Mouse (Mus musculus) embryonic facial prominence, embryonic 14.5 days (tissue): ENCODE measurements at regions not wholly inside any gene's neighbourhood (a gene's known extent, or its start where the extent isn't known, plus 50 kb on each side); places are given as distances from the start of the nearest gene placed in this dataset.

Experiments used
- ATAC-seq: fragments of 200-750 bp; cut with Nextera tagmentation; 2 replicates; pipeline ENCODE4 v1.8.0; 2017; ENCODE audit warnings: low read depth, moderate number of reproducible peaks, moderate TSS enrichment
- DNase-seq: peaks from one replicate; pipeline ENCODE4 v3.0.0-alpha.2; 2015; ENCODE audit warnings: low spot score
- H3K27ac ChIP-seq: fragments of 300-500 bp; sonication (generic); replicated peaks from 2 replicates; pipeline ENCODE4 v1.5.1; 2014; ENCODE audit warnings: low read depth, mild to moderate bottlenecking, low read length, moderate library complexity
- H3K27me3 ChIP-seq: fragments of 300-500 bp; sonication (generic); replicated peaks from 2 replicates; pipeline ENCODE4 v1.6.1; 2014; ENCODE audit warnings: low read length; ENCODE audit not compliant: control insufficient read depth, insufficient read depth
- H3K36me3 ChIP-seq: fragments of 300-500 bp; sonication (generic); 2 replicates; pipeline ENCODE4 v1.6.1; 2014; ENCODE audit warnings: low read length, mixed read lengths; ENCODE audit not compliant: control insufficient read depth, insufficient read depth
- H3K4me1 ChIP-seq: fragments of 300-500 bp; sonication (generic); 2 replicates; pipeline ENCODE4 v1.6.1; 2014; ENCODE audit warnings: antibody characterized with exemption, low read length; ENCODE audit not compliant: control insufficient read depth, insufficient read depth
- H3K4me2 ChIP-seq: fragments of 300-500 bp; sonication (generic); 2 replicates; pipeline ENCODE4 v1.6.1; 2014; ENCODE audit warnings: low read depth, mild to moderate bottlenecking, low read length, moderate library complexity, mixed read lengths
- H3K4me3 ChIP-seq: fragments of 300-500 bp; sonication (generic); 2 replicates; pipeline ENCODE4 v1.5.1; 2014; ENCODE audit warnings: low read depth, mild to moderate bottlenecking, low read length
- H3K9ac ChIP-seq: fragments of 300-500 bp; sonication (generic); 2 replicates; pipeline ENCODE4 v1.6.1; 2014; ENCODE audit warnings: low read depth, mild to moderate bottlenecking, low read length, moderate library complexity, mixed read lengths
- H3K9me3 ChIP-seq: fragments of 300-500 bp; sonication (generic); 2 replicates; pipeline ENCODE4 v1.6.1; 2016; ENCODE audit warnings: low read length; ENCODE audit not compliant: control insufficient read depth
- WGBS: fragments of 180-500 bp; shearing (Covaris S2); extraction: QIAGEN DNeasy Blood & Tissue Kit; methylation state at CpG from one replicate; pipeline ENCODE4 v1.1.7; 2014; 5-methylcytosine and 5-hydroxymethylcytosine counted together

- DNase-seq (peak; percentile 12), ATAC-seq (no peak)
- no peak overlapping the region for H3K27ac ChIP-seq
- no peaks in the 10 kb centered on the region for H3K4me1 ChIP-seq
- no peak overlapping the region for H3K9ac ChIP-seq
- WGBS = 6% methylated on average over 3 of the region's 3 CpGs
- no peaks in the 10 kb centered on the region for H3K9me3 ChIP-seq
- no peaks in the 10 kb centered on the region for H3K27me3 ChIP-seq
- H3K4me2 ChIP-seq = no peak overlapping the region
- H3K36me3 ChIP-seq = no peaks in the 10 kb centered on the region
- no peak overlapping the region for H3K4me3 ChIP-seq
Observed at GRCm38 (mm10) chr12:9898420-9898819, 328.5 kb downstream of the Osr1 start.

DNA sequence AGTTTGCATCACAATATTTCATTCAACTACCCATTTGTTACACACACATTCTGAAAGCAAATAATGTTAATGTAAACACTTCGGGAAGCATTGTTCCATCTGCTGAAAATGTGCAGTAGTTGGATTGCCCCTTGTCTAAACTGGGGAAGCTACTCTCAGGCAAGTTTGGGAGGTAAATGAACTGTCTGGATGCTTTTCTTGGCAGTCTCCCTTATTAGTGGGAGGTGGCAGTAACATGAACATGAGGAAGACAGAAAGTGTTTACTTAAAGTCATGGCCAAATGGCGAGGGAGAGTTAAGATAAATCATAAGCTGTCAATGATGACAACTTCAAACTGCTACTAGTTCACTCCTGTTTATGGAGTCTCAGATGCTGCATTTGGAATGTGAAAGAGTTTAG is 332.0 kb downstream of the Osr1 start:
- H3K36me3 ChIP-seq = no peaks in the 10 kb centered on the region
- H3K4me3 ChIP-seq = no peak overlapping the region
- no peak overlapping the region for H3K27ac ChIP-seq
- 63% methylated on average over 2 of the region's 2 CpGs for WGBS
- DNase-seq (no peak), ATAC-seq (no peak)
- no peaks in the 10 kb centered on the region for H3K27me3 ChIP-seq
- no peak overlapping the region for H3K4me2 ChIP-seq
- no peaks in the 10 kb centered on the region for H3K4me1 ChIP-seq
- H3K9me3 ChIP-seq = no peaks in the 10 kb centered on the region
- H3K9ac ChIP-seq = no peak overlapping the region

- DNase-seq (no peak), ATAC-seq (no peak)
- WGBS = 57% methylated on average over 2 of the region's 2 CpGs
Observed at GRCm38 (mm10) chr12:9903702-9904231, 333.9 kb downstream of the Osr1 start.

GRCm38 (mm10) chr12:9912333-9912732 is 342.4 kb downstream of the Osr1 start:
- H3K27me3 ChIP-seq = no peaks in the 10 kb centered on the region
- no peak overlapping the region for H3K4me3 ChIP-seq
- H3K4me2 ChIP-seq = no peak overlapping the region
- H3K9me3 ChIP-seq = no peaks in the 10 kb centered on the region
- H3K9ac ChIP-seq = no peak overlapping the region
- DNase-seq (peak; percentile 21), ATAC-seq (no peak)
- H3K4me1 ChIP-seq = no peaks in the 10 kb centered on the region
- H3K27ac ChIP-seq = no peak overlapping the region
- no peaks in the 10 kb centered on the region for H3K36me3 ChIP-seq

More at GRCm38 (mm10) chr12:9903702-9904231, 333.9 kb downstream of the Osr1 start:
- no peak overlapping the region for H3K4me2 ChIP-seq
- H3K4me3 ChIP-seq = no peak overlapping the region
- no peak overlapping the region for H3K27ac ChIP-seq
- H3K36me3 ChIP-seq = no peaks in the 10 kb centered on the region
- H3K9ac ChIP-seq = no peak overlapping the region
- no peaks in the 10 kb centered on the region for H3K27me3 ChIP-seq
- no peaks in the 10 kb centered on the region for H3K9me3 ChIP-seq
- no peaks in the 10 kb centered on the region for H3K4me1 ChIP-seq

GRCm38 (mm10) chr12:9915726-9916140 is 345.8 kb downstream of the Osr1 start:
- no peak overlapping the region for H3K27ac ChIP-seq
- WGBS = 57% methylated on average over 7 of the region's 7 CpGs

GRCm38 (mm10) chr12:9918026-9918425 is 348.1 kb downstream of the Osr1 start:
- Histone ChIP-seq H3K9ac (no peak overlapping the region), H3K9me3 (no peaks in the 10 kb centered on the region), H3K27me3 (no peaks in the 10 kb centered on the region), H3K4me1 (no peaks in the 10 kb centered on the region), H3K36me3 (no peaks in the 10 kb centered on the region), H3K27ac (no peak overlapping the region), H3K4me2 (no peak overlapping the region), H3K4me3 (no peak overlapping the region)
- ATAC-seq (no peak), DNase-seq (no peak)
- WGBS = 79% methylated on average over 4 of the region's 4 CpGs

More at GRCm38 (mm10) chr12:9915726-9916140, 345.8 kb downstream of the Osr1 start:
- Histone ChIP-seq H3K4me3 (no peak overlapping the region), H3K4me1 (no peaks in the 10 kb centered on the region), H3K9me3 (no peaks in the 10 kb centered on the region), H3K36me3 (no peaks in the 10 kb centered on the region), H3K4me2 (no peak overlapping the region), H3K9ac (no peak overlapping the region), H3K27me3 (no peaks in the 10 kb centered on the region)
- DNase-seq (peak; percentile 89), ATAC-seq (peak; percentile 53; the same call in 1 of the 2 replicates)

- H3K27me3 ChIP-seq = no peaks in the 10 kb centered on the region
- H3K4me1 ChIP-seq = no peaks in the 10 kb centered on the region
- no peak for ATAC-seq
- no peak overlapping the region for H3K27ac ChIP-seq
- no peaks in the 10 kb centered on the region for H3K36me3 ChIP-seq
- H3K4me3 ChIP-seq = no peak overlapping the region
- 64% methylated on average over 3 of the region's 3 CpGs for WGBS
- DNase-seq = no peak
- no peak overlapping the region for H3K9ac ChIP-seq
- H3K4me2 ChIP-seq = no peak overlapping the region
- H3K9me3 ChIP-seq = no peaks in the 10 kb centered on the region
Observed at GRCm38 (mm10) chr12:9919007-9919406, 349.1 kb downstream of the Osr1 start.

GRCm38 (mm10) chr12:9919433-9919832 is 349.5 kb downstream of the Osr1 start:
- no peak overlapping the region for H3K4me3 ChIP-seq
- H3K9ac ChIP-seq = no peak overlapping the region
- H3K4me1 ChIP-seq = no peaks in the 10 kb centered on the region
- no peaks in the 10 kb centered on the region for H3K9me3 ChIP-seq
- ATAC-seq (no peak), DNase-seq (no peak)
- 68% methylated on average over 4 of the region's 4 CpGs for WGBS
- H3K4me2 ChIP-seq = no peak overlapping the region
- H3K36me3 ChIP-seq = no peaks in the 10 kb centered on the region
- no peaks in the 10 kb centered on the region for H3K27me3 ChIP-seq
- no peak overlapping the region for H3K27ac ChIP-seq

GRCm38 (mm10) chr12:9920401-9920800 is 350.5 kb downstream of the Osr1 start:
- no peak overlapping the region for H3K4me2 ChIP-seq
- 83% methylated on average over 2 of the region's 2 CpGs for WGBS
- no peak for ATAC-seq

More at GRCm38 (mm10) chr12:9920401-9920800, 350.5 kb downstream of the Osr1 start:
- Histone ChIP-seq H3K27me3 (no peaks in the 10 kb centered on the region), H3K27ac (no peak overlapping the region), H3K36me3 (no peaks in the 10 kb centered on the region), H3K9me3 (no peaks in the 10 kb centered on the region), H3K4me1 (no peaks in the 10 kb centered on the region), H3K4me3 (no peak overlapping the region), H3K9ac (no peak overlapping the region)
- no peak for DNase-seq
